Mouse (Mus musculus) Muller cell, postnatal 12 days (primary cell): ENCODE data around the gene Pou3f3.

Experiments
- DNase-seq: peaks from one replicate; pipeline ENCODE4 v3.0.0-alpha.2; 2015; ENCODE audit errors: inconsistent ontology term

The Pou3f3 gene

GRCm38 (mm10) chr1:42694665-42695577 lies 647 bp upstream of the Pou3f3 start:
- DNase-seq = no peak

- no peak for DNase-seq
Observed at GRCm38 (mm10) chr1:42696371-42697031, 933 bp downstream of the Pou3f3 start.

GRCm38 (mm10) chr1:42697321-42697755 lies 1.8 kb downstream of the Pou3f3 start:
- no peak for DNase-seq

- DNase-seq = no peak
Observed at GRCm38 (mm10) chr1:42697756-42698583, 2.4 kb downstream of the Pou3f3 start.

- DNase-seq = no peak
Observed at GRCm38 (mm10) chr1:42698584-42699333, 3.2 kb downstream of the Pou3f3 start.

- no peak for DNase-seq
Observed at GRCm38 (mm10) chr1:42699471-42699871, 3.9 kb downstream of the Pou3f3 start.

- DNase-seq = no peak
Observed at GRCm38 (mm10) chr1:42700171-42700570, 4.6 kb downstream of the Pou3f3 start.

GRCm38 (mm10) chr1:42700815-42701214 lies 5.2 kb downstream of the Pou3f3 start:
- no peak for DNase-seq

GRCm38 (mm10) chr1:42701833-42702611 lies 6.5 kb downstream of the Pou3f3 start:
- DNase-seq = no peak

- no peak for DNase-seq
Observed at GRCm38 (mm10) chr1:42702984-42703383, 7.4 kb downstream of the Pou3f3 start.

GRCm38 (mm10) chr1:42703424-42703823 lies 7.9 kb downstream of the Pou3f3 start:
- DNase-seq = no peak

- DNase-seq = no peak
Observed at GRCm38 (mm10) chr1:42703851-42704613, 8.5 kb downstream of the Pou3f3 start.

GRCm38 (mm10) chr1:42704981-42705810 lies 9.6 kb downstream of the Pou3f3 start:
- DNase-seq = no peak

- DNase-seq = no peak
Observed at GRCm38 (mm10) chr1:42705811-42706160, 10.2 kb downstream of the Pou3f3 start.

- no peak for DNase-seq
Observed at GRCm38 (mm10) chr1:42707196-42707595, 11.6 kb downstream of the Pou3f3 start.

- DNase-seq = no peak
Observed at GRCm38 (mm10) chr1:42707611-42708130, 12.1 kb downstream of the Pou3f3 start.

- no peak for DNase-seq
Observed at GRCm38 (mm10) chr1:42709024-42709423, 13.5 kb downstream of the Pou3f3 start.

GRCm38 (mm10) chr1:42709431-42710160 lies 14.0 kb downstream of the Pou3f3 start:
- DNase-seq = no peak
